Mouse (Mus musculus) kidney, embryonic 14.5 days (tissue): Measurements from ENCODE around the gene 1700067K01Rik. TPM values are rescaled to one million over a fixed set of nuclear protein-coding genes. Genes with fewer than 3 reads are reported as not detected.

Experiments
- ATAC-seq: fragments of 200-750 bp; cut with Nextera tagmentation; 2 replicates; pipeline ENCODE4 v1.8.0; 2017; ENCODE audit warnings: moderate number of reproducible peaks, mild to moderate bottlenecking, moderate TSS enrichment, moderate library complexity; ENCODE audit not compliant: low FRiP score, low TSS enrichment
- H3K27ac ChIP-seq: fragments of 300-500 bp; sonication (generic); 2 replicates; pipeline ENCODE4 v1.5.1; 2014; ENCODE audit warnings: low read depth, mild to moderate bottlenecking, low read length, moderate library complexity, mixed read lengths
- H3K27me3 ChIP-seq: fragments of 300-500 bp; sonication (generic); 2 replicates; pipeline ENCODE4 v1.6.1; 2014; ENCODE audit warnings: mild to moderate bottlenecking, low read length; ENCODE audit not compliant: control insufficient read depth, insufficient read depth
- H3K36me3 ChIP-seq: fragments of 300-500 bp; sonication (generic); 2 replicates; pipeline ENCODE4 v1.6.1; 2014; ENCODE audit warnings: low read length, mixed read lengths; ENCODE audit not compliant: control insufficient read depth, insufficient read depth
- H3K4me1 ChIP-seq: fragments of 300-500 bp; sonication (generic); 2 replicates; pipeline ENCODE4 v1.6.1; 2014; ENCODE audit warnings: low read length, mixed read lengths; ENCODE audit not compliant: control insufficient read depth, insufficient read depth
- H3K4me2 ChIP-seq: fragments of 300-500 bp; sonication (generic); replicated peaks from 2 replicates; pipeline ENCODE4 v1.6.1; 2014; ENCODE audit warnings: low read depth, mild to moderate bottlenecking, low read length
- H3K4me3 ChIP-seq: fragments of 300-500 bp; sonication (generic); 2 replicates; pipeline ENCODE4 v1.5.1; 2014; ENCODE audit warnings: mild to moderate bottlenecking, low read length
- H3K9ac ChIP-seq: fragments of 300-500 bp; sonication (generic); 2 replicates; pipeline ENCODE4 v1.6.1; 2014; ENCODE audit warnings: low read depth, mild to moderate bottlenecking, low read length, moderate library complexity
- H3K9me3 ChIP-seq: fragments of 300-500 bp; sonication (generic); 2 replicates; pipeline ENCODE4 v1.6.1; 2016; ENCODE audit warnings: low read length; ENCODE audit not compliant: control insufficient read depth
- WGBS: fragments of 180-500 bp; shearing (Covaris S2); extraction: QIAGEN DNeasy Blood & Tissue Kit; methylation state at CpG from one replicate; pipeline ENCODE4 v1.1.7; 2014; 5-methylcytosine and 5-hydroxymethylcytosine counted together
- polyA plus RNA-seq: library from polyadenylated mRNA; unstranded; fragments of >200 nt; fragmentation: Nextera tagmentation; extraction: Ambion mirVana; gene quantifications from 2 replicates; pipeline ENCODE4 v1.2.1, GENCODE M21; 2014

The 1700067K01Rik gene
- polyA plus RNA-seq, 1 experiment from 2014 or later = 1.2 TPM

- Histone ChIP-seq H3K27ac (no peak overlapping the region), H3K9ac (no peak overlapping the region; the same call in 1 of the 2 replicates), H3K27me3 (peaks cover 5% of the 10 kb centered on the region), H3K4me1 (peaks cover 31% of the 10 kb centered on the region), H3K9me3 (no peaks in the 10 kb centered on the region), H3K4me2 (no peak overlapping the region), H3K4me3 (no peak overlapping the region), H3K36me3 (no peaks in the 10 kb centered on the region; the same call in 1 of the 2 replicates)
- ATAC-seq = no peak
- WGBS = 20% methylated on average over 10 of the region's 10 CpGs
These were observed 26.1 kb downstream of the 1700067K01Rik start for GRCm38 (mm10) chr8:84027449-84027848.

GRCm38 (mm10) chr8:84029272-84029671 lies 28.0 kb downstream of the 1700067K01Rik start:
- peaks cover 5% of the 10 kb centered on the region for H3K27me3 ChIP-seq
- H3K4me3 ChIP-seq = no peak overlapping the region
- no peaks in the 10 kb centered on the region; the same call in 1 of the 2 replicates for H3K36me3 ChIP-seq
- WGBS = 91% methylated on average over 5 of the region's 5 CpGs
- no peak overlapping the region for H3K4me2 ChIP-seq
- H3K27ac ChIP-seq = no peak overlapping the region
- no peaks in the 10 kb centered on the region for H3K9me3 ChIP-seq
- no peak for ATAC-seq
- H3K4me1 ChIP-seq = peaks cover 13% of the 10 kb centered on the region
- no peak overlapping the region for H3K9ac ChIP-seq

- Histone ChIP-seq H3K9ac (no peak overlapping the region), H3K4me2 (no peak overlapping the region), H3K4me1 (no peaks in the 10 kb centered on the region), H3K36me3 (no peaks in the 10 kb centered on the region; the same call in 1 of the 2 replicates), H3K27ac (no peak overlapping the region), H3K9me3 (no peaks in the 10 kb centered on the region), H3K4me3 (no peak overlapping the region), H3K27me3 (no peaks in the 10 kb centered on the region)
- 70% methylated on average over 4 of the region's 4 CpGs for WGBS
- ATAC-seq = no peak
These were observed 31.5 kb downstream of the 1700067K01Rik start for GRCm38 (mm10) chr8:84032777-84033176.

GRCm38 (mm10) chr8:84038015-84038414 lies 36.7 kb downstream of the 1700067K01Rik start:
- ATAC-seq = no peak
- no peaks in the 10 kb centered on the region for H3K36me3 ChIP-seq
- H3K4me2 ChIP-seq = no peak overlapping the region
- no peaks in the 10 kb centered on the region for H3K9me3 ChIP-seq
- H3K27ac ChIP-seq = no peak overlapping the region
- H3K4me3 ChIP-seq = no peak overlapping the region
- H3K4me1 ChIP-seq = 0 out of 2 replicates have a peak, but pooled peaks cover 7% of the 10 kb centered on the region
- no peak overlapping the region for H3K9ac ChIP-seq
- WGBS = 59% methylated on average over 5 of the region's 5 CpGs
- H3K27me3 ChIP-seq = peaks cover 10% of the 10 kb centered on the region

DNA sequence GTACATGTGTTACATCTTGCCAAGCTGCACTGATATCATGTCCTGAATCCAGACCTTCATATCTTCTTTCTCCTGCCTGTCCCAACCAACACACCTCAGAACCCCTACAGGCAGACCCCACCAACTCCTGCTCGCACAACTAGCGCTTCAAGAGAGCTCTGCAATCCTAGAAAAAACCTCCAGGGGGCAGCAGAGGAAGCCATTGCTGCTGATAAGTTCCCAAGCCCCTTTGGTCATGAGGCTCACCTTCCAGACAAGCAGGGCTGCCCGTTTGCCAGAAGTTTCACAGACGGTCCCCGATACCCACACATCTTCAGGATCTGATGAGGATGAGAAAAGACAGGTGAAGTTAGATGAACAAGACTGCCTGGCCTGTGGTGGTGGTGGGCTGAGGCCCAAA lies 37.7 kb downstream of the 1700067K01Rik start:
- Histone ChIP-seq H3K4me1 (0 out of 2 replicates have a peak, but pooled peaks cover 7% of the 10 kb centered on the region), H3K4me3 (no peak overlapping the region), H3K27ac (no peak overlapping the region), H3K27me3 (peaks cover 21% of the 10 kb centered on the region), H3K4me2 (no peak overlapping the region), H3K36me3 (no peaks in the 10 kb centered on the region), H3K9ac (no peak overlapping the region), H3K9me3 (no peaks in the 10 kb centered on the region)
- ATAC-seq = no peak; the same call in 1 of the 2 replicates
- WGBS = 5% methylated on average over 5 of the region's 5 CpGs

DNA sequence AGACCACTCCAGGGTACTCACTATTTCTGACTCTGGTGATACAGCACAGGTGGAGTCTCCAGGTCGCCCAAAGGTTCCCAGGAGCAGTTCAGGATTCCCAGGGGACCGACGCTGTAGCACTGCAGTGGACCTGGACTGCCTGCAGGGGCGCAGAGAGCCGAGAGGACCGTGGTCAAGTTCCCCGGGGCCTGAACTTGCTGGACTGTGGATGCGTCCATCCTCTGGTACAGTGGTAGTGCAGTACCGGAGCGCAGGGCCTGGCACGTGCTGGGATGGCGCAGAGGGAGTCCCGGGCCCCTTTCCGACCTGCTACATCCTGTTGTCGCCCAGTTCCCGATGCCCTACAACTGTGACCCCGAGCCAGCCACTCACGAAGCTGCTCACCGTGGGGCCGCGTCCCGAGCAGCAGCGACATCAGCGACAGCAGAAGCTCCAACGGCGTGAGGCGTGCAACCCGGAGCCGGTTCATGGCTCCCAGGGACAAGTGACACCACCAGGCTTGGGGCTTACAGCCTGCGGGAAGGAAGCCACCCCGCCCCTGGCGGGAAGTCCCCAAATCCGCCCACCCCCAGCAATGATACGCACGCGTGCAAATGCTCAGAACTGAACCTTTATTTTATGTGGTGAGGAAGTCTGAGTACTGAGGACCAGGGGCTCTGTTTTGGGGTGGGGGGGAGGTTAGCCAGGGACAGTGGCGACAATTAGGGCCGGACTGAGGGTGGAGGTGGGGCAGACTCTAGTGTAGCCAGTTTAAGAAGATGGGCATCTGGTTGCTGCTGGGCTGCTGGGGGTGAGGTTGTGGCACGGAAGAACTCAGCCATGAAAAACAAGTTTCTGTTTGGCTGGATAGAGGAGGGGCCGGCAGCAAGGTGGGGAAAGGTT lies 41.0 kb downstream of the 1700067K01Rik start, which contains the start of gene Il27ra:
Il27ra (minus strand) TSS at position 524 of the 882 bp plus-strand sequence.
- no peaks in the 10 kb centered on the region; the same call in 1 of the 2 replicates for H3K9me3 ChIP-seq
- H3K4me1 ChIP-seq = peaks cover 11% of the 10 kb centered on the region; the same call in 1 of the 2 replicates
- H3K9ac ChIP-seq = peak within 1 kb of the TSS; percentile 38
- peak within 1 kb of the TSS; percentile 39 for H3K4me3 ChIP-seq
- no peaks in the 10 kb centered on the region for H3K36me3 ChIP-seq
- WGBS = 5% methylated on average over 37 of the region's 40 CpGs
- ATAC-seq = peak; percentile 79
- peaks cover 35% of the 10 kb centered on the region for H3K27me3 ChIP-seq
- H3K4me2 ChIP-seq = peak within 1 kb of the TSS; percentile 79
- no peak within 1 kb of the TSS for H3K27ac ChIP-seq

GRCm38 (mm10) chr8:84042948-84043342 lies 41.6 kb downstream of the 1700067K01Rik start:
- WGBS = 40% methylated on average over 12 of the region's 12 CpGs
- Histone ChIP-seq H3K9ac (no peak overlapping the region), H3K9me3 (no peaks in the 10 kb centered on the region; the same call in 1 of the 2 replicates), H3K36me3 (no peaks in the 10 kb centered on the region), H3K27ac (no peak overlapping the region), H3K4me1 (peaks cover 11% of the 10 kb centered on the region; the same call in 1 of the 2 replicates), H3K4me2 (peak overlapping the region; percentile 79; the same call in 1 of the 2 replicates), H3K27me3 (peaks cover 35% of the 10 kb centered on the region), H3K4me3 (peak overlapping the region; percentile 39; the same call in 1 of the 2 replicates)
- ATAC-seq = no peak

DNA sequence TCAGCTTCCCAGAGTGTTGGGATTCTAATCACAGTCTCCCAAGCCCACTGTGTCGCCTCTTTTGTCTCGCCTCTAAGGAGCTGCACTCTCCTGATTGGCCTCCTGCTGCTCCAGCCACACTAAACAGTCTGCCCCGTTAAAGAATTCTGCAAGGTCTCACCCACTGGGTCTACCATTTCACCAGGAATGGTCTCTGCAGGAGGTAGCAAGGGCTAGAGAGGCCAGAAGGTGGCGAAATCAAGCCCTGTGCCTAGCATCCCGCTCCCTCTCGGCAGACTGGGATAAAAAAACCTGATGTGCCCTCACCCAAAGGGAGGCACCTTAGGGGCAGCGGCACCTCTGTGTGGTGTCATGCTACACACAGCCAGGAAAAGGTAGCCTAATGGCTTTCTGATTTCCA lies 42.8 kb downstream of the 1700067K01Rik start:
- Histone ChIP-seq H3K4me3 (no peak overlapping the region), H3K27me3 (peaks cover 35% of the 10 kb centered on the region)
- 7% methylated on average over 7 of the region's 7 CpGs for WGBS

DNA sequence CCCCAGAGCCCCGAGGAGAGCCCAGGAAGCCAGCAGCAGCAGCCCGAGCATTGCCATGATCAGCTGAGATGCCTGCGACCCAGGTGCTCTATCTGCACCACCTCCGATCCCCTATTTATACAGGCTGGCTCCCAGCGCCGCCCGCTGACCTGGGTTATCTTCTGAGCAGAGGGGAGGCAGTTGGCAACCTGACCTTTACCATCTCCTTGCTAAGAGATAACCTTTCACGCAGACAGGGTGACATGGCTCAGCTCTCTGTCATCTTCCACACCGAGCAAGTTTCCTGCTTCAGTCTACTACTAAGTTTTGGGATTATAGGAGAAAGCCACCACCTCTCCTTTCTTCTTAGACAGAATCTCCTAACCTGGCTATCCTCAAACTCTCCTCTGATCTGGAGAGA lies 43.6 kb downstream of the 1700067K01Rik start, which contains the start of gene Rln3:
Rln3 (minus strand) TSS at position 101 of the 400 bp plus-strand sequence.
- peaks cover 11% of the 10 kb centered on the region; the same call in 1 of the 2 replicates for H3K4me1 ChIP-seq
- no peak within 1 kb of the TSS for H3K9ac ChIP-seq
- H3K27me3 ChIP-seq = peaks cover 35% of the 10 kb centered on the region
- H3K4me3 ChIP-seq = peak within 1 kb of the TSS; percentile 1; the same call in 1 of the 2 replicates
- 4% methylated on average over 9 of the region's 9 CpGs for WGBS
- no peaks in the 10 kb centered on the region for H3K36me3 ChIP-seq
- H3K9me3 ChIP-seq = no peaks in the 10 kb centered on the region; the same call in 1 of the 2 replicates
- no peak for ATAC-seq
- no peak within 1 kb of the TSS for H3K27ac ChIP-seq
- peak within 1 kb of the TSS; percentile 17 for H3K4me2 ChIP-seq

More for the DNA sequence above, 42.8 kb downstream of the 1700067K01Rik start:
- ATAC-seq = no peak
- Histone ChIP-seq H3K27ac (no peak overlapping the region), H3K9ac (no peak overlapping the region), H3K4me2 (peak overlapping the region; percentile 17; the same call in 1 of the 2 replicates), H3K4me1 (peaks cover 11% of the 10 kb centered on the region; the same call in 1 of the 2 replicates), H3K36me3 (no peaks in the 10 kb centered on the region), H3K9me3 (no peaks in the 10 kb centered on the region; the same call in 1 of the 2 replicates)
